Mouse (Mus musculus) G1E (cell line): ENCODE data around the gene Slc30a4.

ENCODE experiments used
- CTCF ChIP-seq: IDR thresholded peaks from 2 replicates; pipeline ENCODE4 v1.5.1; 2012; ENCODE audit warnings: low read depth, low read length, inconsistent platforms, mixed read lengths
- GATA1 ChIP-seq: IDR thresholded peaks from 2 replicates; pipeline ENCODE4 v1.6.1; 2012; ENCODE audit warnings: borderline replicate concordance, low read length, inconsistent platforms, mixed read lengths
- GATA2 ChIP-seq: IDR thresholded peaks from 2 replicates; pipeline ENCODE4 v1.6.1; 2012; ENCODE audit warnings: low read depth, low read length, inconsistent platforms, borderline replicate concordance
- POLR2AphosphoS5 ChIP-seq: IDR thresholded peaks from 2 replicates; pipeline ENCODE4 v1.6.1; 2012; ENCODE audit warnings: low read depth, low read length, inconsistent platforms; ENCODE audit not compliant: insufficient replicate concordance
- TAL1 ChIP-seq: conservative IDR thresholded peaks from 2 replicates; pipeline ENCODE4 v1.6.1; 2012; ENCODE audit warnings: low read depth, low read length, inconsistent platforms, mixed read lengths

DNA sequence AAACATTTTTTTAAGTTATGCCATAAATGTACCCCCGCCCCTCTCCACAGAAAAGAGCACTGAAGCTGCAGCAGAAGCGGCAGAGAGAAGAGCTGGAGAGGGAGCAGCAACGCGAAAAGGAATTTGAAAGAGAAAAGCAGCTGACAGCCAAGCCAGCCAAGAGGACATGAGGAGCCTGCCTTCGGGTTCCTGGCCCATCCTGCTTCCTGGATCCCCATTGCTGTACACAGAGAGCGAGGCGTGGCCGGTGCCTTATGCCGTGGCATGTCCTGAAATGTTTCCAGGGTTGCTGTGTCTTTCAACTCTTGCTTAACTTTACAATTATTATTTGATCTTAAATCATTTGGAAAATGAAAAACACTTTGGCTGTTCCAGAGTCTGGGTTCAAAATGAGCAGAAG is 44.0 kb upstream of the Slc30a4 start:
- TF ChIP-seq CTCF, result no peak
- no peak for TF ChIP-seq GATA2
- no peak for TF ChIP-seq POLR2AphosphoS5
- TF ChIP-seq TAL1, result no peak
- TF ChIP-seq GATA1, result no peak
